Mouse (Mus musculus) cerebellum, adult (tissue): ENCODE data around the gene Snx8.

ENCODE experiments used
- ATAC-seq: cut with Nextera tagmentation; 2 replicates; pipeline ENCODE4 v1.9.2; 2017; ENCODE audit warnings: mild to moderate bottlenecking, moderate library complexity, mixed read lengths; ENCODE audit not compliant: insufficient number of reproducible peaks, low FRiP score, low TSS enrichment

Gene Snx8

DNA sequence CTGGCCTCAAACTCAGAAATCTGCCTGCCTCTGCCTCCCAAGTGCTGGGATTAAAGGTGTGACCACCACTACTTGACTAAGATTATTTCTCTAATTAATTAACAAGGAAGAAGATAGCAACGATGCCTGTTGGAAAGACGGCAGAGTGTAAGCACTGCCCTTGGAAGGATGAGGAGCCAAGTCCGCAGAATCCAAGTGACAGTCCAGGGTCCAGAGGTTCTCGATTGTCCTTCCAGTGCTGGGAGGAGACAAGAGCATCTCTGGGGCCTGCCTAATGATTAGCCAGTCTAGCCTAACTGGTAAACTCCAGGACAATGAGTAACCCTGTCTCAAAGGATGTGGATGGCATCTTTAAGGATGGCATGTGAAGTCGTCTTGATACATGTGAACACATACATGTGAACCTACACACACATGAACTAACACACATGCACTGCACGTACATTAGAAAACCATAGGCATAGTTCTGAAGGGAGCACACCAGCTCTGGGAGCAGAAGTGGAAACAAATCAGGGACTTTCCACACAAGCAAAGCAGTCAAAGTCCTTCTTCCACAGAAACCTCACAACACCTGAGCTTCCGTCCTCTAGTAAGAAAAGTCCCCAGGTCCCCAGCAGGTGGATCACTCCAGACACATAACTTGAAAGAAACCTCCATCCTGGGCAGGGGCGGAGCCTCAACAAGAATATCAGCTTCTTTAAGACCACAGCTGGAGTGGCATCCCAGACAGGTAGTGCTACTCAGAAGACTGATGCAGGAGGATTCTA, 38.1 kb downstream of the Snx8 start:
- ATAC-seq: no peak

DNA sequence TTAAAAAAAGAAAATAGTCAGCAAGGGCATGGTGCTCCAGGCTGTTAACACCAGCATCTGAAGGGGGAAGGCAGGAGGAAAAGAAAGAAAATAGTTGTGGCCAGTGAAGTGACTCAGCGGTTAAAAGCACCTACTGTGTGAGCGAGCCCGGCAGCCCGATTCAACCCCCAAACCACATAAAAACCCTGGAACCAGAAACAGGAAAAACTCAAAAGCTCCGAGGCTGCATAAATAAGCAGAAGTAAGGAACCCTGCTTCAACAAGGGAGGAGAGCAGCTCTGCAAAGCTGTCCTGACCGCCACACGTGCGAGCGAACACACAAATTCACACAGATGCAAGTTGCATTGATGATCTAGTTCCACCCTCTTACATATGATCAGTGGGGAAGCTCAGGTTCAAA, 39.2 kb downstream of the Snx8 start:
- ATAC-seq: no peak

DNA sequence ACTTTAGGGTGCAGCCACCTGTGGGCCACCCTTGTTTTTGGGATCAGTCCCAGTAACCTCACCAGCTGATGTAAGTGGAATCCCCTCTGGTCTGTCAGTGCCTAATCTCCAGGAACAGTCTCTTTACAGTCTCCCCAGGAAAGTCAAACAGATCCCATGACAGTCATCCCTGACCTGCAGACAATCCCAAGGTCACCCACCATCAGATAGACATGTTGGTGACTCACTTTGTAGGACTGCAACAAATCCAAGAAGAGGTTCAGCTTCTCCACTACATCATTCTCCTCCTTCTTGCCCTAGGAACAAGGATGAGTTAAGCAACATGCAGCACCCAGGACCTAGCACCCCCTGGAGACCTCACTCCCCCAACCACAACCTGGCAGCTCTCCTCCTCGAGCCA, 43.0 kb downstream of the Snx8 start:
- no peak for ATAC-seq

DNA sequence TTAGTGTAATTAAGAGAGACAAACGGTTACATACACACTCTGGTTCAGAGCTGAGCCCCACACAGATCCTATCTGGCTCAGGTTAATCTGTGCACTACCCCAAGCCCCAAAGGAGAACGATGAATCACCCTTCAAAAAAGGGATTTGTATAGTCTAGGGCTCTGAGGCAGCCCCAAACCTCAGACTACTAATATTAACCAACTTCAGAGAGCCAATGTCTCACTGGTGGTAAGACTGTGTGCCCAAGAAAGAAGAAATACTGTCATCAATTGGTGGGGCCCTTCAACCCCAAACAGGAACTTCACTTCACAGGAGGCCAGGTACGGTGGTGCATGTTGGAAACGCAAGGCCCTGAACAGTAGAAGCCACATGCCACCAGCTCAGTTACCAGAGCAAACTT, 43.8 kb downstream of the Snx8 start:
- no peak for ATAC-seq

DNA sequence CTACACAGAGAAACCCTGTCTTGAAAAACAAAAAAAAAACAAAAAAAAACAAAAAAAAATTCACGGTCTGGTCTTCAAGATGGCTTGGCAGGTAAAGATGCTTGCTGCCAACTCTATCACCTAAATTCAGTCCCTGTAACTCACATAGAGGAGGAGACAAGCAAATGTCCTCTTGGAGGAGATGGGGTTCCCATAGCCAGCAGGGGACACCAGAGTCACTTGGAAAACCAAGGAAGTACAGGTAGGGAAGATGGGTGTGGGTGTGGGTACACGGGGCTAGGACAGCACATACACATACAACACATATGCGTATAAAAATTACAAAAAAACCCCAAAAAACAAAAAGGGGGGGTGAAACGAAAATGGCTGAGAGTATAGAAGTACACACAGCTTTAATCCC, 46.2 kb downstream of the Snx8 start:
- no peak for ATAC-seq

DNA sequence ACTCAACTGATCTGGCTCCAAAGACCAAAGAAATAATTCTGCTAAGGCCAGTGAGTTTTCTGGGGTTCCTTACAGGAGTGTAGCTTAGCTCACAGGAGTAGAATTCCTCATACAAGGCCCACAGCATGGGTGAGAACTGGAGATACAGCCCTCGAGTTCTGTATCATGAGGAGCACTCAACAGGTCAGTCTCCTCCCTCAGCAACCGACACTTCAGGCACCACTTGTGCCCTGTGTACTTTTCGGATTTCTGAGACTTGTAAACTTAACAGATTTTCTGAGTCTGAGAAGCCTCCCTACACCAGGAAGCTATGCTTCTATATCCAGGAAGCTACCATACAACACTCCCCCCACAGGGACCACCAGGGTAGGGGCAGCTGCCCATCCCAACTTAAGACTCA, 49.2 kb downstream of the Snx8 start:
- no peak for ATAC-seq

DNA sequence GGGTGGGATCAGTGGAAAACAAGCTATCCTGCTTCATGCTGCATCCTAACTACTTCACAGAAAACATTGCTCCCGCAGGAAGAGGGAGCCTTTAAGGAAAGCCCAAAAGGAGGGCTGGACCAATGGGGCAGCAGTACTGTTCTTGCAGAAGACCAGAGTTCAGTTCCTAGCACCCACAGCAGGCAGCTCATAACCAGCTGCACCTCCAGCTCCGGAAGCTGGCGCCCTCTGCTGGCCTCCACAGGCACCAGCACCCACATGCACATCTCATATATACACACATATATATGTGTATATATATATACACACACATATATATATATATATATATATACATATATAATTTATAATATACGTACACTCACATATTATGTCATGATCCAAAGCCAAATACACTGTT, 50.3 kb downstream of the Snx8 start:
- no peak for ATAC-seq

DNA sequence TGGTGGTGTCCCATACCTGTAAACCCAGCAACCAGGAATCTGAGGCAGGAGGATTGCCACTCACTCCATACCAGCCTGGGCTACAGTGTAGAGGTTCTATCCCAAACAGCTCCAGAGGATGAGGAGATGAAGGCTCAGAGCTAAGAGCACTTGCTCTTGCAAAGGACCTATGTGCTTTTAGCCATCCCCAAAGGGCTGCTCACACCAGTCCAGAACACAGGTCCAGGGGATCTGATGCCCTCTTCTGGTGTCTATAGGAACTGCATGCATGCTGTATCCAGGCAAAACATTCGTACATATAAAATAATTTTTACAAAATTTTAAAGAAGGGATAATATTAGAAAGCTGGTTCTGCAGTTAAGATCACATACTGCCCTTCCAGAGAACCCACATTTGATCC, 52.4 kb downstream of the Snx8 start:
- no peak for ATAC-seq

DNA sequence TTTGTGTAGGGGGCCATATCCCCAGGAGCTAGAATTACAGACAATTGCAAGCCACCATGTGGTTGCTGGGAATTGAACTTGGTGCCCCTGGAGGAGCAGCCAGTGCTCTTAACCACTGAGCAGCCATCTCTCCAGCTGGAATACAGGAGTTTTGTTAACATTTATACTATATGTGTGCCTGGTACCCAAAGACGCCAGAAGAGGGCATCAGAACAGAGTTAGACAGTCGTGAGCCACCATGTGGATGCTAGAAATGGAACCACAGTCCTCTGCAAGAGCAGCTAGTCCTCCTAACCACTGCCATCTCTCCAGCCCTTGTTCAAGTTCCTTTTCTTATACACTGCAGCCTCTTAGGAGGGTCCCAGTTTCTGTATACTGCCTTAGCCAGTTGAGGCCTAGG, 55.4 kb downstream of the Snx8 start:
- ATAC-seq: no peak

DNA sequence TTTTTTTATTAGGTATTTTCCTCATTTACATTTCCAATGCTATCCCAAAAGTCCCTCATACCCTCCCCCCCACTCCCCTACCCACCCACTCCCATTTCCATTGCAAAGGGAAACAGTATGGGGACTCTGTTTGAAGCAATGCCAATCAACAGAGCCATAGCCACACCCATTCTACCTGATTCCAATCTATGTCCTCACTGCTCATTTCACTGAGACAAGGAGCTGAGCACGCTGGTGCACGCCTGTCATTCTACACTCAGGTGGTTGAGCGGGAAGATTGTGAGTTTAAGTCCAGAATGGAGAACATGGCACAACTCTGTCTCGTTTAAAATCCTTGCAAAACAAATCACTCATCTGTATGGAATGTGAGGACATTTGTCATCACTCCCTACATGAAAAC, 56.5 kb downstream of the Snx8 start:
- ATAC-seq: no peak

DNA sequence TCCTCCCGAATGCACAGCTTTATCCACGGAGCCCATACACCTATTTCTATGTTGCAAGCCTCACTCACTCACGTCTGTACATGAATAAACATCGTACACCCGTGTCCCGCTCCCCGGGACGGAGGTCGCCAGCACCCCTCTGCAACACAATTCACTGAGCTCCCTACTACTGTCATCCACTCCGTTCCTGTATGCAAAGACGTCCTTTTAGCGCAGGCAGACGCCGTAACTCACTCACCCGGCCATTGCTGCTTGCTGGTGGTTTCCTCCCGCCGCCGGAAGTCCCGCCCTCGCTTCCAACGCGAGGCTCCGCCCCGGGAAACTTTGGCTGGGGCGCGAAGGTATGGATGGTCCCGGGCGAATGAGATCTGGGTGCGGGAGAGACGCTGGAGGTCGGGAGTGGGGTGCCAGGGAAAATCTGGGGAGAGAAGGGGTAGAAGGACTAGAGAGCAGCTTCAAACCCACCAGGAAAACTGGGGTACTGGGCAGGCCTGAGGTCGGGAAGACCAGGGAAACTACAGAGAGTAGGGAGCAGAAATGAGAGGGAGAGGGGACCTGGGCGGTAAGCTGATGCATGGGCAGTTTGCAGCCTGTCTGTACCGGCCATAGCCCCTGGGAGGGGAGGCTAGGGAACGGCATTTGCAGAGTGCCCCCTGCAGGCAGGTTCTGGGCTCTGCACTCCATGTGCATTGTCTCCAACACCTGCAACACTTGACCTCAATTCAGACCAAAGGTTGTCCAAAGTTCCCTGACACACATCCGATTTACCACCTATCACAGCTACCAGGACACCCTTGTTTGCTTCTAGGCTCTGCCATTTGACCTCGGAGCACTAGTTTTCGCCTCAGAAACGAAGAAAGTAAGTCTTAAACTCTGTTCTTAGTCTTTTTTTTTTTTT, 57.2 kb downstream of the Snx8 start, which contains the start of gene Mrm2:
Mrm2 (minus strand) TSS at position 284 of the 898 bp plus-strand sequence.
- peak; percentile 74; the same call in 1 of the 2 replicates for ATAC-seq

DNA sequence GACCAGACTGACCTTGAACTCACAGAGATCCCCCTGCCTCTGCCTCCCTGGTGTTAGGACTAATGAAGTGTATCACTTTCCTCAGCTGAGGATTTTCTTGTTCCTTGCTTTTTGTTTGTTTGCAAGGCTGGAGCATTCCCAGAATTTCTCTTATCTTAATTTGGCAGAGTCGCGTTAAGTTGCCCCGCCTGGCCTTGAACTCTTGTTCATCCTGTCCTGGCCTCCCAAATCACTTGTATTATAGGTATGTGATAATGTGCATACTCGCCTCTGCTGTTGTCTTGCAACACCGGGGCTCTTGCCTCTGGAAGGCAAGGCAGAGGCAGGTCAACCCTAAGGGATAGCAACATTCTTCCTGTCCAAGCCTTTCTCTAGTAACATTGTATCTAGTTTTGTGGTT, 65.0 kb downstream of the Snx8 start:
- no peak for ATAC-seq

DNA sequence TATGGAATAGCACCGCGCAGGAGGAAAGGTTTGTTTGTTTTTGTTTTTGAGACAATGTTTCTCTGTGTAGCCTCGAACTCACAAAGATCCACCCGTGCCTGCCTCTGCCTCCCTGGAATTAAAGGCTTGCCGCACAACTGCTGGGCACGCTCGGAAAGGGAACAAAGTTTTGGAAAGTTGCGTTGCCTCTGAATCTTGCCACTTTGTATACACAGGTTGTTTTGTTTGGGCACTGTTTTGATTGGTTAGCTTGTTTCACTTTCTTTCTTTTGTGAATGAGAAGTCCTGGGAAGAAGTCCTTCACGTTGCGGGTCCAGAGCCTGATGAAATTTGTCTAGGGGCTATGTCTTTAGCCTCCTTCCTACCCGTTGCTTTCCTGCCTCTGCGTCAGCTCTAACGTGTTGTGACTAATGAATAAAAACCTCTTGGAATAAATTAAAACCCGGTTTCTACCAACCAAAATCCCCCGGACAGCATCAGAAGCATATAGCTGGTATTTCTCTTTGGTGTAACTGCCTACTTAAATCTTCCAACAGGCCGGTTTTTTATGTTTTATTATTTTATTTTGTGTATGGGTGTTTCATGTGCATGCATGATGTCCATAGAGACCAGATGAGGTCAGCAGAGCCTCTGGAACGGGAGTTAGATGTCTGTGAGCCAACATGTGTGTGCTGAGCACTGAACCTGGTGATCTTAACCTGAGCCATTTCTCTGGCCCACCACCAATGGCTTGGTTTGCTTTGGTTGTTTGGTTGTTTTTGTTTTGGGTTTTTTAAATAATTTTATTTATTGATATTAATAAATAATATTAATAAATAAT, 67.1 kb downstream of the Snx8 start:
- ATAC-seq: no peak

DNA sequence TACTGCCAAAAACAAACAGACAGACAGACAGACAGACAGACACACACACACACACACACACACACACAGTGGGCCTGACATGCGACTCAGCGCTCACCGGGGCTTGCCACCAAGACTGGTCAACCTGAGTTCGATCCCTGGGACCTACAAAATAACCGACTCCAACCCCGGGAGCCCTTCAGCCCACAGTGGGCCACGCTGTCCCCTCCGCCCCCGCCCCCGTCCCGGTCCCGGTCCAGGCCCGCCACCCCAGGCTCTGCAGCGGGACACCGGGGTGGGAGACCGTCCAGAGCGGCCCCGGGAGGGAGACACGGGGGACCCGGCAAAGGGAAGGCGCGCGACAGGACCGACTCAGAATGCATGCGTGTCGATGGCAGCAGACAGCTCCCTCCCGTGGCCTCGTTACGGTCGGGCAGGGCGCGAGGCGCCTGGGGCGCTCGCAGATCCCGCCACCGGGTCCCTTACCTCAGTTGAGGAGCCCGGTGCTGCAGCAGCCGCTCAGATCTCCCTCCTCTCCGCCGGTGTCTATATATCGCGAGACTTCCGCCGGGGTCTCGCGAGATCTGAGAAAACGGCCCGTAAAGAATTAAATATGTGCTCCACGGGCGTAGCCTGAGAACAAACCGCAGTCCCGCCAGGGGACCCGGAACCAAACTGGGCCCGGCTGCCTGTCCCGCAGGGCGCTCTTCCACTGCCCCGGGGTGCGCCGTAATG, 67.9 kb downstream of the Snx8 start, which contains the start of the genes Mad1l1 and Nudt1:
Mad1l1 (minus strand) TSS at position 511 of the 714 bp plus-strand sequence.
Nudt1 (plus strand) TSS at position 615 of the 714 bp plus-strand sequence.
- ATAC-seq: peak; percentile 85

DNA sequence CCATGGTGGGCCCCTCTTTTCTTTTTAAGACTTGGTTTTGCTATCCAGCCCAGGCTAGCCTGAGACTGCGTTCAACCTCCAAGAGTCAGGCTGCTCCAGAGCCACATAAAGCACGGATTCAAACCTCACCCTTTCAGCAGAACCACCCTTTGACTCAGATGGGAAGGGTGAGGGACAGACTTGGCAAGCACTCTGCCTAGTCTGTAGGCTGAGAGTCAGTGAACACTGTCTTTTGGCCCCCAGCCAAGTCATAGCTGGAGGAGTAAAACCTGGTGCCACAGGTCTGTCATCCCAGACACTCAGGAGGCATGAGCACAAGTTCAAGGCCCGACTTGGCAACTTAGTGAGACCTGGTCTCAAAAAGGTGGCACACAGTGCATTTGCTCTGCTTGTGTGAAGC, 72.3 kb downstream of the Snx8 start:
- no peak for ATAC-seq

DNA sequence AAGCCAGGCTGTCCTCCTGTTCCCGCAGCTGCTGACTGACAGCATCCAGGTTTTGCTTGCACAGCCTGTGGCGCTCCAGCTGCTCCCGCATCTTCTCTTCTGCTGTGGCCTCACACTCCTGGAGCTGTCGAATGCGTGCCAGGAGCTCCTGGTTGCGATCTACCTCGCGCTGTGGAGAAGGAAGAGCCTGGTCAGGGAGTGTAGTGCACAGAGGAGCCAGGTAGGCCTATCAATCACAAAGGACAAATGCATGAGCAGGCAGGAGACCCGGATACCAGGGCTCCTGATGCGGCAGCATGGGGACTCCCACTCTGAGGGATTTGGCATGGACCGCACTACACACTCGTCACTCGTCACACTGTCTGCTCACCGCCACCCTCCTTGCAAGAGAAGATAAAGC, 81.5 kb downstream of the Snx8 start:
- ATAC-seq: no peak

DNA sequence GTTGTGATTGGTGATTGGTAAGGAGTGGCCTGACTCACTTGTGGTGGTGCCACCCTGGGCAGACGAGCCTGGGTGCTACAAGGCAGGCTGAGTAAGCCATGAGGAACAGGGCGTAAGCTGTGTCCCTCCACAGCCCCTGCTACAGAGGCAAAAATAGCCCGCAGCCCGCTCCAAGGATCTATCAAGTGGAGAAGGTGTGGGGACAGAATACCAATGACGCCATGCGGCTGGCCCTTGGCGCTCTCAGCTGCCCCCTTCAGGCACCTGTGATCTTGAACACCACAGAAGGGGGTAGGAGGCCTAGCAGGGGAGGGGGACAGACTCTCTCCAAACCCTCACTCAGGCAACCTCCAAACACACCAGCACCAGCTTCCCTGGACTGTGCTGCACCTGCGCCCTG, 83.0 kb downstream of the Snx8 start:
- no peak for ATAC-seq

DNA sequence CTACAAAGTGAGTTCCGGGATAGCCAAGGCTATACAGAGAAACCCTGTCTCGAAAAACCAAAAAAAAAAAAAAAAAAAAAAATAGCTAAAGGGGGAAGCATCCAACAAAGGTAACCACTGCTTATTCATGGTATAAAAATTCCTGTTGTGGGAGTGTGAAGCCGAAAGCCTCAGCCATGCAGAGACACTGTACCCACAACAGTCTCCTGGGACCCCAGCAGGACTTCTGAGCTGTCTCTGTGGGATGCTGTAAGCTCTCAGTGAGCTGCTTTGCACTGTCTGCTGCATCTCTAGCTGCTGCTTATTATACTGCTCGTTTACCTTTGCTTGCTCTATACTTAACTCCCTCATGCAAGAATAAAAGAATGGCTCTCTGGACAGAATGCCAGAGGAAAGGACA, 90.8 kb downstream of the Snx8 start:
- no peak for ATAC-seq

DNA sequence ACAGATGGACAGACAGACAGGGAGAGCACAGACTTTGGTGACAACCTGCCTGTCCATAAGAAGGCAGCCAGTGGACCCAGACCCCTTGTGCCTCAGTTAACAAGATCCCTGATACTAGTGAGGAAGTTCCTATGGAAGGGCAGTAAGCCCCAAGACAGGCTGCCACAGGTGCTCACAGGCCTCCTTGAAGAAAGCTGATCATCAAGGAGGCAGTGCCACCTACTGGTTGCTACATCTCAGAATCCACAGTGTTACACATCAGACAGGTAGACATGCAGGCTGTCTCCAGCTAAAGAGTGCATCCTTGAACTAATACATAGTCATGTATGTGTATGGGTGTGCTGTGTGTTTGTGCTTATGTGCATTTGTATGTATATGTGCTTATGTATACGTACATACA, 96.9 kb downstream of the Snx8 start:
- no peak; the same call in 1 of the 2 replicates for ATAC-seq
